8 mouse cellular contexts compared by ENCODE assay signal in the genomic region with DNA sequence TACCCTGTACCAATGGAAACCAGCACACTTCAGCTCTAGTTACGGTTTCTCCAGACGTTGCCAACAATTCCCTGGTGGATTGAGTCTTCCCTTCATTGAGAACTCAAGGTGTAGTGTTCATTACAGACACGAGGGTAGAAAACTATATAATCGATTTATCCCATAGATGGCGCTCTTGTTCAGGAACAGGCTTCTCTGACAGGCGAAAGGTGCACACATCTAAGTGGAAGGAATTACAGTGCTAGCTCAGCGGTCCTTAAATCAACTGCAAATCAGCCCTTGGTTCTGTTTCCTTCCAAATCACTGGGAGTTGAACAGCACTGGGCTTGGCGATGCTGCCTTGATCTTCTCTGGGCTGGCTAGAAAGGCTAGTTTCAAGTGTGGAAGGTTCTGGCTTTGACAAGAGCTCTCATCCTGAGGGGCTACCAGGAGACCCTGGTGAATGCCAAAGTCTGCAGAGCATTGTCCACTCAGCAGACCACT.
DNase-seq lines count a peak whose midpoint lies in the region; ATAC-seq lines count a peak whose summit lies in the region.

No protein-coding gene starts in this region.

- no peak overlapping the region for H3K27ac ChIP-seq in forebrain, embryonic 14.5 days (ENCODE audit: low read depth, low read length)
- no peak overlapping the region for H3K27ac ChIP-seq in intestine, embryonic 16.5 days (ENCODE audit: low read length)
- no peak overlapping the region for H3K27ac ChIP-seq in midbrain, embryonic 15.5 days

- H3K4me3 ChIP-seq in forebrain, embryonic 14.5 days (ENCODE audit: low read depth, low read length) = no peak overlapping the region
- no peak overlapping the region for H3K4me3 ChIP-seq in intestine, embryonic 16.5 days (ENCODE audit: low read length)
- no peak overlapping the region for H3K4me3 ChIP-seq in midbrain, embryonic 15.5 days

- H3K36me3 ChIP-seq in forebrain, embryonic 14.5 days (ENCODE audit: control insufficient read depth, insufficient read depth, low read length) = no peaks in the 10 kb centered on the region
- no peaks in the 10 kb centered on the region for H3K36me3 ChIP-seq in intestine, embryonic 16.5 days (ENCODE audit: control insufficient read depth, insufficient read depth, low read length)
- H3K36me3 ChIP-seq in midbrain, embryonic 15.5 days (replicated peaks) = no peaks in the 10 kb centered on the region

- no peaks in the 10 kb centered on the region for H3K9me3 ChIP-seq in forebrain, embryonic 14.5 days (replicated peaks; ENCODE audit: control insufficient read depth, low read length)
- H3K9me3 ChIP-seq in intestine, embryonic 16.5 days (ENCODE audit: control insufficient read depth, low read length) = no peaks in the 10 kb centered on the region
- no peaks in the 10 kb centered on the region for H3K9me3 ChIP-seq in midbrain, embryonic 15.5 days

- intact Hi-C loops in left cerebral cortex, postnatal 14 days (cut with DNase I) = loop anchor here (5.0 to 10.0 kb wide), 2 partner anchors 717 to 765 kb away; no protein-coding TSS in a partner anchor

- peak; percentile 91 for ATAC-seq in forebrain, embryonic 14.5 days
- peak; percentile 63; the same call in 1 of the 2 replicates for ATAC-seq in intestine, embryonic 16.5 days
- peak; percentile 89 for ATAC-seq in midbrain, embryonic 15.5 days (replicated peaks)

- 7% methylated on average over 8 of the region's 8 CpGs for WGBS in forebrain, embryonic 14.5 days
- 6% methylated on average over 8 of the region's 8 CpGs for WGBS in intestine, embryonic 16.5 days
- 10% methylated on average over 8 of the region's 8 CpGs for WGBS in midbrain, embryonic 15.5 days

- H3K27me3 ChIP-seq in forebrain, embryonic 14.5 days (replicated peaks; ENCODE audit: control insufficient read depth, insufficient read depth, low read length) = no peaks in the 10 kb centered on the region
- no peaks in the 10 kb centered on the region for H3K27me3 ChIP-seq in intestine, embryonic 16.5 days (replicated peaks; ENCODE audit: control insufficient read depth, insufficient read depth, low read length)
- no peaks in the 10 kb centered on the region for H3K27me3 ChIP-seq in midbrain, embryonic 15.5 days (replicated peaks)

- no peaks in the 10 kb centered on the region for H3K4me1 ChIP-seq in forebrain, embryonic 14.5 days (ENCODE audit: control insufficient read depth, insufficient read depth, low read length)
- H3K4me1 ChIP-seq in intestine, embryonic 16.5 days (ENCODE audit: control insufficient read depth, insufficient read depth, low read length) = no peaks in the 10 kb centered on the region
- H3K4me1 ChIP-seq in midbrain, embryonic 15.5 days = no peaks in the 10 kb centered on the region

- H3K9ac ChIP-seq in forebrain, embryonic 14.5 days (ENCODE audit: low read length) = no peak overlapping the region
- no peak overlapping the region for H3K9ac ChIP-seq in intestine, embryonic 16.5 days (ENCODE audit: low read depth, low read length)
- no peak overlapping the region for H3K9ac ChIP-seq in midbrain, embryonic 15.5 days

- peak; percentile 26 for DNase-seq in adrenal gland, adult 2 months
- DNase-seq in adrenal gland, postnatal 4 days (ENCODE audit: low spot score in 2 of 2) = no peak
- DNase-seq in c-Kit-positive CD71-negative TER-119-negative erythroid progenitor cells, embryonic 14.5 days (ENCODE audit: low read depth) = peak; percentile 17
- DNase-seq in forebrain, embryonic 14.5 days (ENCODE audit: low spot score) = peak; percentile 88
- peak; percentile 67 to 85 for DNase-seq in left cerebral cortex, postnatal 14 days (ENCODE audit: low spot score in 2 of 2)
- DNase-seq in spleen, postnatal 14 days (ENCODE audit: low spot score in 2 of 2) = no peak

- no peak overlapping the region for H3K4me2 ChIP-seq in forebrain, embryonic 14.5 days (ENCODE audit: low read length)
- no peak overlapping the region for H3K4me2 ChIP-seq in intestine, embryonic 16.5 days (ENCODE audit: low read depth, low read length)
- no peak overlapping the region; the same call in 1 of the 2 replicates for H3K4me2 ChIP-seq in midbrain, embryonic 15.5 days

Comparison
In these comparisons a context has a peak if more than half of its experiments do, and no peak if none do; other contexts are left out.
1. DNase-seq: peak in adrenal gland, adult 2 months (single experiment), c-Kit-positive CD71-negative TER-119-negative erythroid progenitor cells, embryonic 14.5 days (single experiment), forebrain, embryonic 14.5 days (single experiment) and left cerebral cortex, postnatal 14 days (2 of 2); none in adrenal gland, postnatal 4 days (0 of 2) and spleen, postnatal 14 days (0 of 2).
2. Peak in every context shown above with its lines, with median percentiles within 50 percentile points of each other: ATAC-seq.